Mouse (Mus musculus) CD8-positive naive resting alpha-beta T cell, adult 2 months (primary cell): ENCODE results near the gene Kdm5c.
"Not testable (repeated sequence)": the region's sequence is repeated elsewhere in the genome, so short reads cannot be mapped to it uniquely, and the experiment has no call there.

Source experiments
- DNase-seq, 2 experiments: peaks; one replicate each; pipeline ENCODE4 v3.0.0; 2022; ENCODE audit warnings: low read depth in 2 of 2, low spot score in 2 of 2

Kdm5c gene

DNA sequence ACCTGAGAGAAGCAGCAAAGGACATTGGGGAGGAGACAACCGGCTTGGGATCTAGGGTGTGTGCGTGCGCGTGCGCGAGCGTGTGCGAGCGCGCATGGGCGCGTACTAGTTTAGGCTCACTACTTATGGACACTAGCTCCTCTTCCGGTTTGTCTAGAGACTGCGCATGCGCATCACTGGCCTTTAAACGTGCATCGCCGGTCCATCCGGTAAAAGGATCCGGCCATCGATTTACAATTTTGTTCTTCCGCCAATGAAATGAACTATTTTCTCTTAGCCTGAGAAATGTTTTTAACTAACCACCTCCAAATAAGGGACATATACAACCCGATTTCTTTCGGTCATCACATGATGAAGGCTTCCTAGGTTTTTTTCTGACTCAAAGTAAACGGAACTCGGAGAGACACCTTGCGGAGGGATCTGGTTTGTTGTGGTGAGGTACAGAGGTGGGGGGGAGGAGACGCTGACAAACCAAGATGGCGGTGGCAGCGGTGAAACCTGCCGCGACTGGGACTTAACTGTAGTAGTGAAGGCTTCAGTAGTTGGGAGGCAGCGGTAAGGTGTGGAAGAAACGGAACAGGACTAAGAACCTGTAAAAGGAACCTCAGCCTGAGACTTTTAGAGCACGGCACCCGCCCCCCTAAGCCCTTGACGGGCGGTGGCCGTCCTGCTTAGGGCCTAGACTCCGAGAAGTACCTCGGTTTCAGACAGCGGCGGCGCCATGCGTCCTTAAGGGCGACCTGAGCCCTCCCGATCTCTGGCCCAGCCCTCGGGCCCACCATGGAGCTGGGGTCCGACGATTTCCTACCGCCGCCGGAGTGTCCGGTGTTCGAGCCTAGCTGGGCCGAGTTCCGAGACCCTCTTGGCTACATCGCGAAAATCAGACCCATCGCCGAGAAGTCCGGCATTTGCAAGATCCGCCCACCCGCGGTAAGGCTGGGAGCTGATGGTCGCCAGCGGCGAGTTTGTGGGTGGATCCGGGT is at the start of gene Kdm5c:
Kdm5c (plus strand) TSS at position 240 of the 983 bp plus-strand sequence.
- DNase-seq, result peak; percentile 84 to 94

DNA sequence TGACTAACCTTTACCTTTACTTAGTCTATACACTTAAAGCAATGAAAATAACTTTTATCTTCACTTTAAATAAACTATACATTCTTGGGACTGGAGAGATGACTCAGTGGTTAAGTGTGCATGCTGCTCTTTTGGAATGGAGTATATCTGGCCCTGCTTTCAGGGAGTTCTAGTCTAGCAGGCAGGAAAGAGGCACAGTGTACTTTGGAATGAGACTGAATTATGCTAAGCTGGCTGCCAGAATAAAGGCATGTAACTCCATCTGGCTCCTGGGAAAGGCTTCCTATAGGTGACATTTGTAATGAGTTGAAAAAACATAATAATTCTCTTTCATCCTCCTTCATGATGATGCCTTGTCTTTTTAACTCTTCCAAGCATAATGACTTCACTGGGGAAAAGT is 45.7 kb upstream of the Kdm5c start:
- no peak for DNase-seq

DNA sequence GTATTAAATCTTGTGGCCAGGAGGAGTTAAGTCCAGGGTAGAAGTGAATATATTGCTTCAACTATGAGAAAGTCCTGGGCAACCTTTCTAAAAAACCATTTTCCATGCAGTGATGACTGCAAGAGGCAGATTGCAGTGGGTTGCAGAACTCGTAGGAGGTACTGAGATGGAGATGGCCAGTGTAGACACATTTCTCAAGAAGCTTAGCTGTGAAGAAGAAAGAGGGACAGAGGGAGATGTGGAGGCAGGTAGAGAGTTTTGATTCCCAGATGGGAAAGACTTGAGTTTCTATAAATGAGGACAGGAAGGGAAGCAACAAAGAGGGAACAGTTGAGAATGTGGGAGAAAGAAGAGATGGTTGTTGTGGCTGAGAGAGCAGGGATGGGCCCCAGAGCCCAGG is 41.6 kb upstream of the Kdm5c start:
- no peak for DNase-seq

DNA sequence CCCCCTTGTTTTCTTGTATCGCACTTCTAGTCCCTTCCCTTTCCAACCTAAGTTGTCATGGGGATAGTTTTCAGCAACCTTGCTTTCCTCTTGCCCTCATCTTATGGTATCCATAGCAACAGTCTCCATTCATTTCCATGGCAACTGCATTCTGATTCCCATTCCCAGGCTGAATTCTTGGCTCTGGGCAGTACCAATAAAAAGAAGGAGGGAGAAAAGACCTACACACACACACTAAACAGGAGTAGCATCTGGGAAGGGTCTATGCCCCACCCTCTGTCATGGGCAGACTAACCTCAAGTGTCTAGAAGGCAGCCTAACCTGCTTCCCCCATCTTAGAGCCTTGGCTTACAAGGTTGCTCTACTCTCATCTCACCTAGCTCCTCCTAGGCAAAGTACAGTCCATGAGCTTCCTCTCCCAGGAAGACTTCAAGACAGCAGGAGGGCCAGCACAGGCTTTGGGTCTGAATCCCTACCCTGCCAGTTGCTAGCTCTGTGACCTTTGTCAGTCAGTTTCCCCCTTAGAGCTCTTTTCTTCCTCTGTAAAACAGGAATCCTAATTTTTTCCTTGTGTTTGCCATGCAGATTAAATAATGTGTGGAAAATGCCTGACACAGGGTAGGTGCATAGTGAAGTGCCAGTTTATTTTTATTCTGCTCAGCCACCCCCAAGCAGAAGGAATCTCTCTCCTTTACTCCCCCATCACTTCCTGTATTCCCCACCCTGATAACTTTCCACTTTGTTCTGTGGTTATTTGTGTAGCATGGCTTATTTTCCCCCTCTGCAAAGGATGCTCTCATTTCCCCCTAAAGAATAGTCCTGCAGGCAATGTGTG is 34.8 kb upstream of the Kdm5c start:
- DNase-seq, result no peak

DNA sequence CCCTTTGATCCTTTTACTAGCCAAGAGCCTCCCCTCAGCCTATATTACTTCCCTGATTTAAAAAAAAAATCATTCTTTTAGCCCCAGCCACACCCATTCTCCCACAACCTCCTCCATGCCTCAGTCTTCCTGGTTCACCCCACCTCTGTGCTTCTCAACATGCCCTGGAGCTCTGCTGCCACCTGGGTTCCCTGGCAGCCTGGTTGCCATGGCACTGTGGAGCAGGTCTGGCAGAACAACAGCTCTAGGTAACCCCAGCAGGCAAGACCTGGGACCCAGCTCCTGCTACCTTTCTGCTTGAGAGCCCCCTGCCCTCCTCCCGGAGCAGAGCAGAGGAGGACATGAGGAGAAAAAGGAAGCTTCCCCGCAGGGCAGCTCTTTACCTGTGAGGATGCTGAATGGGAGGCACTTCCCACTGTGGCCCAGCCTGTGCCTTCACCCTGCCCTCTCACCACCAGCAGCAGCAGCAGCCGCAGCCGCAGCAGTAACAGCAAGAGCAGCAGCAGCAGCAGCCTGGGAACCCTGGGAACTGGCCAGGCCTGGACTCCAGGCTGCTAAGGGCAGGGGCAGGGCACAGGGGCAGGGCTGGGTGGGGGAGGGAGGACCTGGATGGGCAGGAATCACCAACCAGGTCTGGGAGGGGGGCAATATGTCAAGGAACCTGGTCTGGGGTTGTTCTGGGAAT is 30.9 kb upstream of the Kdm5c start:
- no peak for DNase-seq

DNA sequence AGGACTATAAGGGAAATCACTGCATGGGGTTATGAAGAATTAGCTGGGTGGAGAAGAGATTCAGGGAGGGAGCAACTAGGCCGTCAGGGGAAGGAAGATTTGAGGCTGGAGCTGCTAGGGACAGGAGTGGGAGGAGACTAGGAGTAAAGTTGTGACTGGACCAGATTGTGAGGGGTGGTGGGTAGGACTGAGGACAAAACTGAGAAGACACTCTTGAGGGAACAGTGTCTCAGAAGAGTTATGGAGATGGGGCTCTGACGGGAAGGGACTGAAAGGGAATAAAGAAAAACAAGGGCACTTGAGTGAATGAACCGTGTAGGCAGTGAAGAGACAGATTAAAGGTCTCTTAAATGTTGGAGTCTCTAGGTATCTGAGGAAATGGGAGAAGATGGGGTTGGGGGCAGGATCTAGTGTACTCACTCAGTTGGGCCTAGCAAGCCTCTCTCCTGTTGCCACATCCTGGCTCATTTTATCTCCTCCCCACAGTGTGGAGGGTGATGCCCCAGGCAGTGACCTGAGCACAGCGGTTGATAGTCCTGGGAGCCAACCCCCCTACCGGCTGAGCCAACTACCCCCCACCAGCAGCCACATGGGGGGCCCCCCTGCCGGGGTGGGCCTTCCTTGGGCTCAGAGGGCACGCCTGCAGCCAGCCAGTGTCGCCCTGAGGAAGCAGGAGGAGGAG is 30.3 kb upstream of the Kdm5c start:
- DNase-seq, result no peak

DNA sequence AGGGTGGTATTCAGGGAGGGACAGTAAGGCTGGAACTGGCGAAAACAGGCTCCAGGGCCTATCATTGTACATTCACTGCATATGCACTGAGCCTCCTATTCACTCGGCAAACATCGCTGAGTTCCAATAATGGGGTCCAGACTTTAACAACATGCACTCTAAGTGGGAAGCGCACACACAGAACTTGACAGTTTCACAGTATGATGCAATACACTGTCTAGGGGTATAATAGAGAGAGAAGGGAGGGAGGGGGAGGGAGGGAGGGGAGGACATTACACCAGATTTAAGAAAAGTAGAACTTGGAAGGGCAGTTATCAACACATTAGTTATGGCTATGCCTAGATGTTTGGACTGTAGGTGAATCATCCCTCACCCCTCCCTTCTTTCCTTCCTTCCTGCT is 29.6 kb upstream of the Kdm5c start:
- no peak for DNase-seq

DNA sequence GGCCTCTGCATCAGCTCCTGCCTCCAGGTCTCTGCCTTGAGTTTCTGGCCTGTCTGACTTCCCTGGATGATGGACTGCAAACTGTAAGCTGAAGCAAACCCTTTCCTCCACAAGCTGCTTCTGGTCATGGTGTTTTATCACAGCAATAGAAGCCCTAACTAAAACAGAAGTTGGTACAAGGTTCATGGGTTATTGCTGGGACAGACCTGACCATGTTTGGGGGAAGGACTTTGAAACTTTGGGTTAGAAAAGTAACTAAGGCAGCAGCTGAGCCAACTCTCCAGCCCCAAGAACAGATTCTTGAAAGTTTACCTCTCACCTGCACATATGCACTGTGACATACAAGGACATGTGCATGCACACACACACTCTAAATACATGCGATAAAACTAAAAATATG is 27.3 kb upstream of the Kdm5c start:
- no peak for DNase-seq

DNA sequence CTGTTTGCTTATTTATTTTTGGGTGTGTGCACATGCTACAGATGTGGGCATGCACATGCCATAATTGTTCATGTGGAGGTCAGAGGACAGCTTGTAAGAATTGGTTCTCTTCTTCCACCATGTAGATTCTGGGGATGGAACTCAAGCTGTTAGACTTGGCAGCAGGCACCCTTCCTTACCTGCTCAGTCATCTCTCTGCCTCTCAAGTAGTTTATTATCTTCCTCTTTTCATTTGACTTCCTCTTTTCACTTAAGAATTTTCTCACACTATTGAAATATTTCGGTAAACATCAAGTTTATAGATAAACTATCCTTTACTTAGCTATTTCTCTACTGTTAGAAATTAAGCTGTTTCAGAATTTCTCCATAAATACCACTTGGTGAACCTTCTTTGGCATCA is 18.1 kb upstream of the Kdm5c start:
- DNase-seq, result no peak

DNA sequence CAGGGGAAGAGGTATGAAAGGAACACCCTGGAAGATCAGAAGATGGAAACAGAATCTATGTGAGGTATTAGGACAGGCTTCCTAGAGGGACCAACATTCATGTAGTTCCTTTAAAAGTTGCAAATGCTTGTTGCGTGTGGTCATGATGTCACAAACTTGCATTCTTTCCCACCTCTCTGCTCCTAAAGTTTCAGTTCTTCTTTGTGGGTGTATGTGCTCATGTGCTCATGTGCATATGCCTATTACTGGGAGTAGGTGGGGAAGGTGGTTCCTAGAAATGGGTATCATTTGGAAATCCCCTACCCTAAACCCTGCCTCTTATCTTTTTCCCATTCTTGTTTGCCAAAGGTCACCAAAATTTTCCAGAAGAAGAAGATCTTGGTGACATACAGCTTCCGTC is 14.3 kb upstream of the Kdm5c start:
- DNase-seq, result no peak

DNA sequence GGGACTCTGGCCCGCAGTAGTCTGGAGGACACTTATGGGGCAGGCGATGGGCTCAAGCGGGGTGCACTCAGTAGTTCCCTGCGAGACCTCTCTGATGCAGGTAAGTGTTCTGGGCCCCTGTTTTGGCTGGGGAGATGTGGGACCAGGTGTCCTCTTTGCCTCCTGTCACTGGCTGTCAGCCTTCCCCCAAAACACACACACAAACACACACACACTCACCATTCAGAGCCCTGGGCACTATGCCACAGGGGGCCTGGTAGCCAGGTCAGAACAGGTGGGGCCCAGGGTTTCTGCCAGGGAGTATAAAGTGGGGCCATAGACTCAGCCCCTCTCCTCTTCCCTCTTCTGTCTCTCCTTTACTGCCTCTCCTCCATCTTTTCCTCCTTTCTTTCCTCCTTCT is 11.1 kb upstream of the Kdm5c start:
- DNase-seq, result no peak

DNA sequence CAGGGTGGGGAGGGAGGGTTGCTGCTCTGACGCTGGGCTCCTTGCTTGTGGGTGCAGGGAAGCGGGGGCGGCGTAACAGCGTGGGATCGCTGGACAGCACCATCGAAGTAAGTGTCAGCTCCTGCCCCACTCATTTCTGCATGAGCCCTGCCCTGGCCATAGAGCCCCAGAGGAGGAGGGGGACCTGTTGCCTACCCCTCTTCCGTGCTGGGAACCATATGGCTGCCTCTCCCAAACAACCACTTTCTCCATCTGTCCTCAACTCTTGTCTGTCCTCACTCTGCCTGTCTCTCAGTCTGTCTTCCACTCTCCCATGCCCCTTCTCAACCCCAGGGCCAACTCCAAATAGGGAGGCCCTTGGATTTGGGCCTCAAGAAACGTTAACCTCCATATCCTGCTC is 10.6 kb upstream of the Kdm5c start:
- DNase-seq, result no peak

DNA sequence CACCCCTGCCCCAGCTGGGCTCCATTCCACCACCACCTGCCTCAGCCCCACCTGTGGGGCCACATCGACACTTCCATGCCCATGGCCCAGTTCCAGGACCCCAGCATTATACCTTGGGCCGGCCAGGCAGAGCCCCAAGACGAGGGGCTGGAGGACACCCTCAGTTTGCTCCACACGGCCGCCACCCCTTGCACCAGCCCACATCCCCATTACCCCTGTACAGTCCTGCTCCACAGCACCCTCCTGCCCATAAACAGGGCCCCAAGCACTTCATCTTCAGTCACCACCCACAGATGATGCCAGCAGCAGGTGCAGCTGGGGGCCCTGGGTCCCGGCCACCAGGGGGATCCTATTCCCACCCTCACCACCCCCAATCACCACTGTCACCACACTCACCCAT is 9.5 kb upstream of the Kdm5c start:
- no peak for DNase-seq

DNA sequence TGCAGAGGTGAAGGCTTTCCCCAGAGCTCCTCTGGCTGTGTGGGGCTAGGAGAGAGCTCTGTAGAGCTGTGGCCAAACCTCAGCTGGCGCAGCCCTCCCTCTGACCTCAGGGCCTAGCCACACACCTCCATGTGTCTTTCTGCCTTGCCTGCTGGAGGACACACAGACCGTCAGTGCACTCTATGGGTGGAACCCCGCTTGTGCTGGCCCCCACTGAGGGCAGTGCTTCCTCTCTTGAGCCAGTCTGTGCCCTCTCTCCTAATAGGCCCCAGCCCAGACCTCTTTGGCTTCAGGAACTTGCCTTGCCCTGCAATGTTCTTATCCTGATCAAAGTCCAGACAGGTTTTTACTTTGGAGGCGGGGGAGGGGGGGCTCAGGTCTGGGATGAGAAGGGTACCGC is 8.5 kb upstream of the Kdm5c start:
- no peak for DNase-seq

DNA sequence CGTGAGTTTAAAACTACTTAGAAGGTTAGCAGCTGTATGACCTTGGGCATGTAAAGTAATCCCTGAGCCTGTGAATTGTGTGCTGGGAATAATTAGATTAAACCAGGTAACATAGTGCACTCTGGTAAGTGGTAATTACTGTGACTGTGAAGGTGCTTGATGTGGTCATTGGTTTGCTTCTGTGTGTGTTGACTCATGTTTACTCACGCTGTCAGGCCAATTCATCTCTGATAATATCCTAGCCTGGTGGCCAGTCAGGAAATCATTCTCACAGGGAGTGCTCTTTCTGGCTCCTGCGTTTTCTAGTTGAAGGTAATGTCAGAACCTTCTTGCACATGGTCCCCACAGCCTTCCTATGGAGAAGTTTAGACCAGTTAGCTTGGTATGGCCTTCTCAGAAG is 1.3 kb downstream of the Kdm5c start:
- no peak for DNase-seq

DNA sequence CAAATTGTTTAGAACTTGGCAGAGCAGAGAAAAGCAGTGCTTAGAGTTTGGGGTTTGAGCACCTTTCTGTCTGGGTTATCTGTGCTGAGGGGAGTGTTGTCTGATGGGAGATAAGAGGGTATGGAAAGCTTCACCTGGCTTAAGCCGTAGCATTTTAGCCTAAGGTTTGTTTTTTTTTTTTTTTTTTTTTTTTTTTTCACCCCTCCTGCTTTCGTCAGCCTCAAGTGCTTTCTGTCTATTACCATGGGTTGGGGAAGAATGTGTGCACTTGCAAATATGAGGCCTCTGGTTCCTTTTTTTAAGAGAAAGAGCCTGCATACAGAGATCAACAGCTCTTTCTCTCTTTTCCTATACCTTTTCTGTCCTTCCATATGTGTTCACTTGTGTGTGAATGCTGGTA is 2.9 kb downstream of the Kdm5c start:
- no peak for DNase-seq

DNA sequence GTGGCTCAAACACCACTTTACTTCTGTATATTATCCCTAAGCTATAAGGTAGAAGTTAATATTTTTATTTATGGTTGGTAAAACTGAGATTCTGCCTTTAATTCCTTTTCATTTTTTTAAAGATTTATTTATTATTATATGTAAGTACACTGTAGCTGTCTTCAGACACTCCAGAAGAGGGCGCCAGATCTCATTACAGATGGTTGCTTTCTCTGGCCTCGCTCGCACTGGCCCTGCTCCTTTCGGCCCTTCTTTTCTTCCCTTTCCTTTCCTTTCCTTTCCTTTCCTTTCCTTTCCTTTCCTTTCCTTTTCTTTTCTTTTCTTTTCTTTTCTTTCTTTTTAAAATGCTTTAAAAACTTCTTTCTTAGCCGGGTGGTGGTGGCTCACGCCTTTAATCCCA is 10.3 kb downstream of the Kdm5c start:
- DNase-seq, result not testable (repeated sequence)

DNA sequence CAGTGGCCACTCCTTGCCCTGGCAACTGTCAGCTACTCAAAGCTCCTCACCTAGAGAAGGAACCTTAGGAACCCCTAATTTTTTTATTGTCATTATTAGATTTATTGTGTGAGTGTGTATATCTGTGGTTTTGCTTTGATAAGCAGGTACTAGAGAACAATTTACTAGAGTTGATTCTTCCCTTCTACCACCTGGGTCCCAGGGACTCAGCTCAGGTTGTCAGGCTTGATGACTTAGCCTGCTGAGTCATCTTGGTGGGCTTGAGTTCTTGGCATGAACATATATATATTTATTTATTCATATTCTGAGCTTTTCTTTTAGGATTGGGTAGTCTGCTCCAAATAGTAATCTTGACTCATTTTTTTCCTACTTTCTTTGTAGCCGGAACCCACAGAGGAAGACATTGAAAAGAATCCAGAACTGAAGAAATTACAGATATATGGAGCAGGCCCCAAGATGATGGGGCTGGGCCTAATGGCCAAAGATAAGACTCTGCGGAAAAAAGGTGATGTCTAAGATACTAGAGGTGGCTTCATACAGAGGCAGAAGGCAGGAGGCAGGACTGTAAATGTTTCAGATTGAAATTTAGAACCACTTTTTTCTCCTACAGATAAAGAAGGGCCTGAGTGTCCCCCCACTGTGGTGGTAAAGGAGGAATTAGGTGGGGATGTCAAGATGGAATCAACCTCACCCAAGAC is 11.8 kb downstream of the Kdm5c start:
- no peak for DNase-seq

DNA sequence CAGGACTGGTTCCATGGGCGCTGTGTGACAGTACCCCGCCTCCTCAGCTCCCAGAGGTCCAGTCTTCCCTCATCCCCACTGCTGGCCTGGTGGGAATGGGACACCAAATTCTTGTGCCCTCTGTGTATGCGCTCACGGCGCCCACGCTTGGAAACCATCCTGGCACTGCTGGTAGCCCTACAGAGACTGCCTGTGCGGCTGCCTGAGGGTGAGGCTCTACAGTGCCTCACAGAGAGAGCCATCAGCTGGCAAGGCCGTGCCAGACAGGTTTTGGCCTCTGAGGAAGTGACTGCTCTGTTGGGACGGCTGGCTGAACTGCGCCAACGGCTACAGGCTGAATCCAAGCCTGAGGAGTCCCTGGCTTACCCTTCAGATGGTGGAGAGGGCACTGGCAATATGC is 38.4 kb downstream of the Kdm5c start:
- no peak for DNase-seq

DNA sequence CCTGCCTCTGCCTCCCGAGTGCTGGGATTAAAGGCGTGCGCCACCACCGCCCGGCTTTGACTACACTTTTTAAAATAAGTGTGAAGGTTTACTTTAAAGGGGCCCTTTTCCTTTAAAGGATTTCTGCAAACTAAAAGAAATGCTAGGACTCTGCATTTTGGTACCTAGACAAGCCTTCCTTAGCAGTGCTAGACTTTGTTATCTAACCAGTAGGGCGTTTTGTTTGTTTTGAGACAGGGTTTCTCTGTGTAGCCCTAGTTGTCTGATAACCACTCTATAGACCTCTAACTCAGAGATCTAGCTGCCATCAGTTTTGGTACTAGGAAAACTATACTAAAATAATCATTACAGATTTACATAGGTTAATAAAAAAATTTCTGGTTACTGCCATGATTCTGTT is 46.6 kb downstream of the Kdm5c start:
- DNase-seq, result no peak
